Mouse (Mus musculus): ENCODE measurements around the gene Mpi.

DNA sequence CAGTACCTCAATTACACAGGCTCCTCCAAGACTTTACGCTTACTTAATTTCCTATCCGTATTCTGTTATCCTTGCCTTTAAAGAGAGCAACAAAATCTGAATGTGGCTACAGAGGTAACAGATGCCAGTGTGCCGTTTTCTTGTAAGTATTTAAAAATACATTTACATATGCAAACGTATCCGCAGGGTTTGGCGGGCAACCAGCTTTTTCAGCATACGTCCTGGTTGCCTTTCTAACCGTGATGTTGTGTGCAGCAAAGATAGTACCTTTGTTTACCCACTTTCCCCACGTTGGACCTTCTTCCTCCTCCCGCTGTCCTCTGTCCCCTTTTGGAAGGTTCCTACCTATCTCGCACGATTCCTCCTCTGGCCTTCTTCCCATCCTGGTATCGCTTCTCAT lies 51.1 kb downstream of the Mpi start:
- TF ChIP-seq CTCF (IDR thresholded peaks at IDR 0.05; ENCODE audit: low read depth), result no peak
- TF ChIP-seq EP300 (IDR thresholded peaks at IDR 0.05; ENCODE audit: low read depth), result no peak
